In the genomic region with DNA sequence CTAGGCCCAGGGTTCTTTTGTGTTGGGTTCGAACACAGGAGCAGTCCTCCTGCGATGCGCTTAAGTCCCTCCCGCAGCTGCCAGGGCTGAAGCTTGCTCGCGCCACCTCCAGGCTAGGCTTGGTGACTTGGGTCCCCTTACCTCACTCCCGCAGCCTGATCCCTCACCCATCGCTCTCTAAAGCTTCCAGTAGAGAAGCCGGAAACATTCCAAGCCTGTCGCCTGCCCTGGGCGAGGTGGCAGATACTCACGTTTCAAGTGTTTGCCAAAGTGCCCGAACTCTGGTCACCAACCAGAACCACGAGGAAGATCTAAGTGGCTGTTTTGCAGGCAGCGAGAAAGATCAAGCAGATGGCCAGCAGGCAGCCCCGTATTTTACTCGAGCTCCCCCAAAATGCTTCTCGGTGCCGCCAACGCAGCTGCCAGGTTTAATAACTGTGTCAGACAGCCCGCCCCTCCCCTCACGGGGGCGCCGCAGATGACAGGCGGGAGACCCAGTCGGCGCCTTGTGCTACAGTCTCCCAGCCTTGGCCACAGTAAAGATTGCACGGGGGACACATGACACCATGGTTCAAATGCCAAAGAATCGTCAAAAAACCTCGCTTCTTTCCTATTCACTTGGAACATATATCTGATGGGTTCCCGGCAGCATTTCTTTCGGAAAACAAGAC, we compare ENCODE assay signal across 8 mouse cellular contexts. TPM values are rescaled to one million over a fixed set of nuclear protein-coding genes. Genes with fewer than 3 reads are reported as not detected.
DNase-seq lines count a peak whose midpoint lies in the region; ATAC-seq lines count a peak whose summit lies in the region.

No protein-coding gene starts in this region.

- no peaks in the 10 kb centered on the region for H3K36me3 ChIP-seq in embryonic facial prominence, embryonic 14.5 days (ENCODE audit: control insufficient read depth, insufficient read depth, low read length)
- H3K36me3 ChIP-seq in liver, embryonic 13.5 days: no peaks in the 10 kb centered on the region
- H3K36me3 ChIP-seq in neural tube, embryonic 11.5 days (ENCODE audit: control insufficient read depth, insufficient read depth, low read length): no peaks in the 10 kb centered on the region

- intact Hi-C loops in heart, postnatal 10 days (cut with DNase I): loop anchor here (10.0 kb wide), 1 partner anchor 390 kb away; no protein-coding TSS in a partner anchor

- peak; percentile 21 for DNase-seq in urinary bladder, postnatal 14 days (ENCODE audit: low spot score)
- no peak for DNase-seq in urinary bladder, postnatal 4 days (ENCODE audit: low spot score in 2 of 2)
- DNase-seq in embryonic facial prominence, embryonic 14.5 days (ENCODE audit: low spot score): peak; percentile 83
- DNase-seq in heart, postnatal 10 days: peak; percentile 37 to 54
- DNase-seq in kidney, postnatal 4 days: peak; percentile 65 to 74
- DNase-seq in liver, embryonic 13.5 days: no peak
- peak; percentile 77 for DNase-seq in neural tube, embryonic 11.5 days (ENCODE audit: low spot score)
- DNase-seq in thymus, postnatal 36 days: peak; percentile 37 to 48

- peaks cover 31% of the 10 kb centered on the region for H3K27me3 ChIP-seq in embryonic facial prominence, embryonic 14.5 days (replicated peaks; ENCODE audit: control insufficient read depth, insufficient read depth, low read length)
- peaks cover 58% of the 10 kb centered on the region for H3K27me3 ChIP-seq in liver, embryonic 13.5 days
- H3K27me3 ChIP-seq in neural tube, embryonic 11.5 days (ENCODE audit: control insufficient read depth, insufficient read depth, low read length): no peaks in the 10 kb centered on the region

- H3K4me3 ChIP-seq in embryonic facial prominence, embryonic 14.5 days (ENCODE audit: low read depth, low read length): peak overlapping the region; percentile 39
- peak overlapping the region; percentile 39 for H3K4me3 ChIP-seq in liver, embryonic 13.5 days (replicated peaks)
- peak overlapping the region; percentile 41 for H3K4me3 ChIP-seq in neural tube, embryonic 11.5 days (ENCODE audit: low read depth, low read length)

- peak overlapping the region; percentile 79 for H3K4me2 ChIP-seq in embryonic facial prominence, embryonic 14.5 days (ENCODE audit: low read depth, low read length)
- peak overlapping the region; percentile 62 for H3K4me2 ChIP-seq in liver, embryonic 13.5 days
- H3K4me2 ChIP-seq in neural tube, embryonic 11.5 days (ENCODE audit: low read depth): peak overlapping the region; percentile 77

- no peak overlapping the region for H3K27ac ChIP-seq in embryonic facial prominence, embryonic 14.5 days (replicated peaks; ENCODE audit: low read depth, low read length)
- no peak overlapping the region for H3K27ac ChIP-seq in liver, embryonic 13.5 days
- H3K27ac ChIP-seq in neural tube, embryonic 11.5 days (ENCODE audit: low read depth, low read length): peak overlapping the region; percentile 78

- under 1% methylated on average over 32 of the region's 32 CpGs for WGBS in embryonic facial prominence, embryonic 14.5 days
- 2% methylated on average over 32 of the region's 32 CpGs for WGBS in liver, embryonic 13.5 days (ENCODE audit: insufficient replicate concordance)
- under 1% methylated on average over 32 of the region's 32 CpGs for WGBS in neural tube, embryonic 11.5 days

- 0 out of 2 replicates have a peak, but pooled peaks cover 4% of the 10 kb centered on the region for H3K9me3 ChIP-seq in embryonic facial prominence, embryonic 14.5 days (ENCODE audit: control insufficient read depth, low read length)
- H3K9me3 ChIP-seq in liver, embryonic 13.5 days (replicated peaks): 0 out of 2 replicates have a peak, but pooled peaks cover 2% of the 10 kb centered on the region
- H3K9me3 ChIP-seq in neural tube, embryonic 11.5 days (ENCODE audit: control insufficient read depth, low read length): no peaks in the 10 kb centered on the region

- peaks cover 7% of the 10 kb centered on the region; the same call in 1 of the 2 replicates for H3K4me1 ChIP-seq in embryonic facial prominence, embryonic 14.5 days (ENCODE audit: control insufficient read depth, insufficient read depth, low read length)
- peaks cover 13% of the 10 kb centered on the region for H3K4me1 ChIP-seq in liver, embryonic 13.5 days (replicated peaks)
- peaks cover 7% of the 10 kb centered on the region; the same call in 1 of the 2 replicates for H3K4me1 ChIP-seq in neural tube, embryonic 11.5 days (ENCODE audit: control insufficient read depth, insufficient read depth, low read length)

- H3K9ac ChIP-seq in embryonic facial prominence, embryonic 14.5 days (ENCODE audit: low read depth, low read length): peak overlapping the region; percentile 50
- no peak overlapping the region for H3K9ac ChIP-seq in liver, embryonic 13.5 days
- peak overlapping the region; percentile 63 for H3K9ac ChIP-seq in neural tube, embryonic 11.5 days (ENCODE audit: low read length)

- peak; percentile 58 for ATAC-seq in embryonic facial prominence, embryonic 14.5 days (ENCODE audit: low read depth)
- no peak for ATAC-seq in liver, embryonic 13.5 days (ENCODE audit: low read depth)
- ATAC-seq in neural tube, embryonic 11.5 days (ENCODE audit: insufficient read depth, low FRiP score, low TSS enrichment): peak; percentile 65

RNA-seq across cellular contexts. Expression of a gene that starts 2.2 kb away (rescaled TPM):
- polyA plus RNA-seq in embryonic facial prominence, embryonic 14.5 days (2014; fragmentation: Nextera tagmentation; extraction: Ambion mirVana): 24.9 and 26.7 TPM in 2 replicates
- total RNA-seq in heart, postnatal 10 days (2021): 1 to 10 TPM; 9.1 to 9.9 TPM
- polyA plus RNA-seq in liver, embryonic 13.5 days (2015; fragmentation: Nextera tagmentation; extraction: Ambion mirVana): 3.9 and 4.8 TPM in 2 replicates
- polyA plus RNA-seq in neural tube, embryonic 11.5 days (2014; fragmentation: Nextera tagmentation; extraction: Ambion mirVana): 107 and 115 TPM in 2 replicates

Comparison
In these comparisons a context has a peak if more than half of its experiments do, and no peak if none do; other contexts are left out.
1. DNase-seq: peak in urinary bladder, postnatal 14 days (single experiment), embryonic facial prominence, embryonic 14.5 days (single experiment), heart, postnatal 10 days (2 of 2), kidney, postnatal 4 days (2 of 2), neural tube, embryonic 11.5 days (single experiment) and thymus, postnatal 36 days (2 of 2); none in urinary bladder, postnatal 4 days (0 of 2) and liver, embryonic 13.5 days (single experiment).
2. Peak in every context shown above with its lines, with median percentiles within 50 percentile points of each other: H3K4me2 ChIP-seq and H3K4me3 ChIP-seq.